Mouse (Mus musculus): ENCODE measurements around the gene Gm6871. TPM values are rescaled to one million over a fixed set of nuclear protein-coding genes. Genes with fewer than 3 reads are reported as not detected.
"Not testable (repeated sequence)": the region's sequence is repeated elsewhere in the genome, so short reads cannot be mapped to it uniquely, and the experiment has no call there.

Gm6871 gene
- polyA plus RNA-seq, 1 experiment from 2014 or later = not detected

GRCm38 (mm10) chr7:41577956-41578355 is 4.5 kb upstream of the Gm6871 start:
- Histone ChIP-seq H3K9ac (ENCODE audit: low read length) (no peak overlapping the region), H3K27ac (replicated peaks; ENCODE audit: low read depth, low read length) (no peak overlapping the region), H3K27me3 (ENCODE audit: control insufficient read depth, insufficient read depth, low read length) (no peaks in the 10 kb centered on the region), H3K4me1 (ENCODE audit: control insufficient read depth, insufficient read depth, low read length) (no peaks in the 10 kb centered on the region), H3K9me3 (ENCODE audit: control insufficient read depth, low read length) (peaks cover 3% of the 10 kb centered on the region; the same call in 1 of the 2 replicates), H3K4me2 (ENCODE audit: low read depth, severe bottlenecking) (no peak overlapping the region), H3K4me3 (ENCODE audit: low read depth, low read length) (no peak overlapping the region), H3K36me3 (ENCODE audit: control insufficient read depth, insufficient read depth, low read length) (no peaks in the 10 kb centered on the region)
- ATAC-seq (ENCODE audit: insufficient number of reproducible peaks, low FRiP score, low TSS enrichment, low read depth) (no peak), DNase-seq (ENCODE audit: low spot score) (no peak)
- 98% methylated on average over 2 of the region's 2 CpGs for WGBS

- no peak overlapping the region for H3K9ac ChIP-seq (ENCODE audit: low read length)
- H3K27me3 ChIP-seq (ENCODE audit: control insufficient read depth, insufficient read depth, low read length) = no peaks in the 10 kb centered on the region
- no peak overlapping the region for H3K4me2 ChIP-seq (ENCODE audit: low read depth, severe bottlenecking)
- no peak overlapping the region for H3K27ac ChIP-seq (replicated peaks; ENCODE audit: low read depth, low read length)
- ATAC-seq (ENCODE audit: insufficient number of reproducible peaks, low FRiP score, low TSS enrichment, low read depth) (no peak), DNase-seq (ENCODE audit: low spot score) (no peak)
- H3K4me3 ChIP-seq (ENCODE audit: low read depth, low read length) = no peak overlapping the region
- 81% methylated on average over 8 of the region's 8 CpGs for whole genome bisulfite sequencing
- no peaks in the 10 kb centered on the region for H3K4me1 ChIP-seq (ENCODE audit: control insufficient read depth, insufficient read depth, low read length)
- H3K9me3 ChIP-seq (ENCODE audit: control insufficient read depth, low read length) = peaks cover 5% of the 10 kb centered on the region; the same call in 1 of the 2 replicates
- no peaks in the 10 kb centered on the region for H3K36me3 ChIP-seq (ENCODE audit: control insufficient read depth, insufficient read depth, low read length)
These were observed 12.8 kb downstream of the Gm6871 start for GRCm38 (mm10) chr7:41560681-41561080.

- ATAC-seq (ENCODE audit: insufficient number of reproducible peaks, low FRiP score, low TSS enrichment, low read depth) (no peak), DNase-seq (ENCODE audit: low spot score) (no peak)
- Histone ChIP-seq H3K27me3 (ENCODE audit: control insufficient read depth, insufficient read depth, low read length) (no peaks in the 10 kb centered on the region), H3K27ac (replicated peaks; ENCODE audit: low read depth, low read length) (no peak overlapping the region), H3K4me2 (ENCODE audit: low read depth, severe bottlenecking) (no peak overlapping the region), H3K4me3 (ENCODE audit: low read depth, low read length) (no peak overlapping the region), H3K9ac (ENCODE audit: low read length) (no peak overlapping the region), H3K36me3 (ENCODE audit: control insufficient read depth, insufficient read depth, low read length) (no peaks in the 10 kb centered on the region), H3K9me3 (ENCODE audit: control insufficient read depth, low read length) (no peaks in the 10 kb centered on the region), H3K4me1 (ENCODE audit: control insufficient read depth, insufficient read depth, low read length) (no peaks in the 10 kb centered on the region)
- 92% methylated on average over 3 of the region's 3 CpGs for whole genome bisulfite sequencing
These were observed 60.8 kb downstream of the Gm6871 start for GRCm38 (mm10) chr7:41512672-41513071.

- 19% methylated on average over 1 of the region's 1 CpGs for WGBS
- Histone ChIP-seq H3K27ac (replicated peaks; ENCODE audit: low read depth, low read length) (no peak overlapping the region), H3K4me2 (ENCODE audit: low read depth, severe bottlenecking) (no peak overlapping the region), H3K27me3 (ENCODE audit: control insufficient read depth, insufficient read depth, low read length) (no peaks in the 10 kb centered on the region), H3K36me3 (ENCODE audit: control insufficient read depth, insufficient read depth, low read length) (no peaks in the 10 kb centered on the region), H3K4me3 (ENCODE audit: low read depth, low read length) (no peak overlapping the region), H3K9ac (ENCODE audit: low read length) (no peak overlapping the region), H3K9me3 (ENCODE audit: control insufficient read depth, low read length) (no peaks in the 10 kb centered on the region), H3K4me1 (ENCODE audit: control insufficient read depth, insufficient read depth, low read length) (no peaks in the 10 kb centered on the region)
- ATAC-seq (ENCODE audit: insufficient number of reproducible peaks, low FRiP score, low TSS enrichment, low read depth) (no peak), DNase-seq (ENCODE audit: low spot score) (no peak)
These were observed 61.3 kb downstream of the Gm6871 start for GRCm38 (mm10) chr7:41512207-41512606.

GRCm38 (mm10) chr7:41502402-41502801 is 71.1 kb downstream of the Gm6871 start:
- ATAC-seq (ENCODE audit: insufficient number of reproducible peaks, low FRiP score, low TSS enrichment, low read depth) (no peak), DNase-seq (ENCODE audit: low spot score) (no peak)
- WGBS = 26% methylated on average over 1 of the region's 1 CpGs

GRCm38 (mm10) chr7:41500151-41500934 is 73.1 kb downstream of the Gm6871 start:
- Histone ChIP-seq H3K9ac (ENCODE audit: low read length) (0 out of 2 replicates have a peak overlapping the region, but pooled peaks have one; percentile 12), H3K27ac (replicated peaks; ENCODE audit: low read depth, low read length) (no peak overlapping the region), H3K9me3 (ENCODE audit: control insufficient read depth, low read length) (no peaks in the 10 kb centered on the region; the same call in 1 of the 2 replicates), H3K27me3 (ENCODE audit: control insufficient read depth, insufficient read depth, low read length) (no peaks in the 10 kb centered on the region), H3K4me1 (ENCODE audit: control insufficient read depth, insufficient read depth, low read length) (no peaks in the 10 kb centered on the region), H3K4me3 (ENCODE audit: low read depth, low read length) (peak overlapping the region; percentile 54), H3K36me3 (ENCODE audit: control insufficient read depth, insufficient read depth, low read length) (no peaks in the 10 kb centered on the region), H3K4me2 (ENCODE audit: low read depth, severe bottlenecking) (peak overlapping the region; percentile 67)
- 18% methylated on average over 22 of the region's 22 CpGs for WGBS
- ATAC-seq (ENCODE audit: insufficient number of reproducible peaks, low FRiP score, low TSS enrichment, low read depth) (no peak), DNase-seq (ENCODE audit: low spot score) (peak; percentile 50)

More at GRCm38 (mm10) chr7:41502402-41502801, 71.1 kb downstream of the Gm6871 start:
- Histone ChIP-seq H3K4me1 (ENCODE audit: control insufficient read depth, insufficient read depth, low read length) (no peaks in the 10 kb centered on the region), H3K4me2 (ENCODE audit: low read depth, severe bottlenecking) (no peak overlapping the region), H3K9me3 (ENCODE audit: control insufficient read depth, low read length) (no peaks in the 10 kb centered on the region; the same call in 1 of the 2 replicates), H3K27me3 (ENCODE audit: control insufficient read depth, insufficient read depth, low read length) (no peaks in the 10 kb centered on the region), H3K36me3 (ENCODE audit: control insufficient read depth, insufficient read depth, low read length) (no peaks in the 10 kb centered on the region), H3K9ac (ENCODE audit: low read length) (no peak overlapping the region), H3K4me3 (ENCODE audit: low read depth, low read length) (no peak overlapping the region), H3K27ac (replicated peaks; ENCODE audit: low read depth, low read length) (no peak overlapping the region)

DNA sequence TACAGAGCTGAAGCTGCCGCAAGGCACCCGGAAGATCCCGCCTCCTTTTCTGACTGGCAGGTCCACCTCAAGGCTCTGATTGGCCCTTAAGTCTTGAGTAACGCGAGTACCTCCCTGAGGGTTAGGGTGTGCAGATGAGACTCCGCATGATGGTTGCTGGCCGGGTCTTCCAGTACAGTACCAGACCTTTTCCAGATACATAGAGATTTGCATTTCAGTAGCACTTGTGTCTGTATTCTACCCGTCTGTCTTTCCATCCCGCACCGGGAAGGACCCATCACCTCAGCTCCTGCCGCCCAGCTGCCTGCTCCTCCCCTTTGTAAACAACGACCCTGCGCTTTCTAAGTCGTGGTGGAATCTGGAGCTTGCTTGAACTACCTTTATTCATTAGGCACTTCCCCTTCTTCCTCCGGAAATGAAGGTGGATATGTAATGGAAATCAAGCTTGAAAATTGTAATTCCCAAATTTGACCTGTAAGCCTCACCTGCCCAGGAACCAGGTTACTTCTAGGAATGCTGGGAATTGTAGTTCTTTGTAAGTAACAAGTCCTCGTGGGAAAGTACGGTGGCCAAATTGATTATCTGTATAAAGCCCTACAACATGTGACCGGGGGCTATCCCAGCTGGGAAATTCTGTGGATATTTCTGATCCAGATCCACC is 73.9 kb downstream of the Gm6871 start, which contains the start of the genes Gm20449 and AW146154:
TSS of gene Gm20449 (minus strand) at position 29 of the 661 bp plus-strand sequence.
TSS of gene AW146154 (minus strand) at position 502 of the 661 bp plus-strand sequence.
- ATAC-seq (ENCODE audit: insufficient number of reproducible peaks, low FRiP score, low TSS enrichment, low read depth) = peak; percentile 97

DNA sequence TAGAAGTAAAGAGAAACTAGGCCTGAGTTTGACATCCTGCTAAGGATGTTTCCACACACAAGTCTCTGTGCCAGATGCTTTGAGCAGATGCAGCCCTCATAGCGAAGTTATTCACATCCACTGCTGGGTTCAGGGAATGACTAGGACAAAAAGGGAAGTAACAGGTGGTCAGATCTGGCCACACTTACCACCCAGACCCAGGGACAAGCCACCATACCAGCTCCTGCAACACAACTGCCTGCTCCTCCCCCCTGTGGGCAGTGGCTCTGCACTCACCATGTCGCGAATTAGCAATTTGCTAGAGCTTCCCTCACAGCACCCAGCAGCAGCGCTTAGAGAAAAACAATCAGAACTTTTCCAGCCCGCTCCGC is 74.5 kb downstream of the Gm6871 start:
- 0% methylated on average over 6 of the region's 6 CpGs for WGBS
- H3K4me1 ChIP-seq (ENCODE audit: control insufficient read depth, insufficient read depth, low read length); H3K27ac ChIP-seq (replicated peaks; ENCODE audit: low read depth, low read length); DNase-seq (ENCODE audit: low spot score); H3K27me3 ChIP-seq (ENCODE audit: control insufficient read depth, insufficient read depth, low read length); H3K9me3 ChIP-seq (ENCODE audit: control insufficient read depth, low read length); H3K36me3 ChIP-seq (ENCODE audit: control insufficient read depth, insufficient read depth, low read length): not testable (repeated sequence)
- Histone ChIP-seq H3K4me2 (ENCODE audit: low read depth, severe bottlenecking) (peak overlapping the region; percentile 67), H3K4me3 (ENCODE audit: low read depth, low read length) (peak overlapping the region; percentile 54), H3K9ac (ENCODE audit: low read length) (peak overlapping the region; percentile 56)
- ATAC-seq (ENCODE audit: insufficient number of reproducible peaks, low FRiP score, low TSS enrichment, low read depth) = peak; percentile 78

More for the DNA sequence above, 73.9 kb downstream of the Gm6871 start, which contains the start of the genes Gm20449 and AW146154:
- H3K27ac ChIP-seq (replicated peaks; ENCODE audit: low read depth, low read length) = no peak within 1 kb of the TSS
- no peaks in the 10 kb centered on the region; the same call in 1 of the 2 replicates for H3K9me3 ChIP-seq (ENCODE audit: control insufficient read depth, low read length)
- H3K9ac ChIP-seq (ENCODE audit: low read length) = peak within 1 kb of the TSS; percentile 56
- WGBS = under 1% methylated on average over 18 of the region's 18 CpGs
- peaks cover 2% of the 10 kb centered on the region; the same call in 1 of the 2 replicates for H3K36me3 ChIP-seq (ENCODE audit: control insufficient read depth, insufficient read depth, low read length)
- H3K4me1 ChIP-seq (ENCODE audit: control insufficient read depth, insufficient read depth, low read length) = no peaks in the 10 kb centered on the region
- DNase-seq (ENCODE audit: low spot score) = peak; percentile 86
- no peaks in the 10 kb centered on the region for H3K27me3 ChIP-seq (ENCODE audit: control insufficient read depth, insufficient read depth, low read length)
- H3K4me2 ChIP-seq (ENCODE audit: low read depth, severe bottlenecking) = peak within 1 kb of the TSS; percentile 67
- peak within 1 kb of the TSS; percentile 54 for H3K4me3 ChIP-seq (ENCODE audit: low read depth, low read length)

Measured in limb, embryonic 11.5 days (tissue).